In genomic region chr12:25140115-25140514, GRCm38 (mm10) we compare ENCODE assay signal across 23 mouse cellular contexts. TPM values are rescaled to one million over a fixed set of nuclear protein-coding genes. Genes with fewer than 3 reads are reported as not detected.
A peak's percentile ranks its signal among the peaks of the same experiment; 100 is the strongest.
DNase-seq lines count a peak whose midpoint lies in the region; ATAC-seq and TF ChIP-seq lines count a peak whose summit lies in the region.
"Had no signal": no experiment of that assay in that cellular context is flagged by ENCODE, and none has a peak within 500 bp of the region (broad histone marks: within the 10 kb centered on the region; RNA-seq: fewer than 3 reads in every experiment).

No protein-coding gene starts in this region.

- WGBS in intestine, embryonic 15.5 days = 53% methylated on average over 6 of the region's 6 CpGs
- 70% methylated on average over 6 of the region's 6 CpGs for WGBS in kidney, postnatal 0 days
- WGBS in liver, embryonic 11.5 days = 66% methylated on average over 6 of the region's 6 CpGs
- 91% methylated on average over 6 of the region's 6 CpGs for WGBS in forebrain, embryonic 15.5 days

- H3K4me1 ChIP-seq in intestine, embryonic 15.5 days (replicated peaks) = peaks cover 6% of the 10 kb centered on the region
- no peaks in the 10 kb centered on the region for H3K4me1 ChIP-seq in kidney, postnatal 0 days (replicated peaks; ENCODE audit: insufficient read depth, low read length)
- 0 out of 2 replicates have a peak, but pooled peaks cover 2% of the 10 kb centered on the region for H3K4me1 ChIP-seq in liver, embryonic 11.5 days (replicated peaks; ENCODE audit: control insufficient read depth, insufficient read depth, low read length)
- no peaks in the 10 kb centered on the region for H3K4me1 ChIP-seq in forebrain, embryonic 15.5 days
- H3K4me1 ChIP-seq: embryonic facial prominence, embryonic 12.5 days; midbrain, embryonic 15.5 days; stomach, embryonic 15.5 days had no signal

- peak overlapping the region; percentile 36 for H3K4me2 ChIP-seq in intestine, embryonic 15.5 days (replicated peaks)
- no peak overlapping the region for H3K4me2 ChIP-seq in kidney, postnatal 0 days (ENCODE audit: low read length)
- H3K4me2 ChIP-seq in liver, embryonic 11.5 days = peak overlapping the region; percentile 28; the same call in 1 of the 2 replicates
- no peak overlapping the region for H3K4me2 ChIP-seq in forebrain, embryonic 15.5 days (replicated peaks)
- H3K4me2 ChIP-seq: embryonic facial prominence, embryonic 12.5 days; hindbrain, embryonic 14.5 days; midbrain, embryonic 15.5 days; stomach, embryonic 15.5 days had no signal

- no peak overlapping the region for H3K9ac ChIP-seq in intestine, embryonic 15.5 days
- H3K9ac ChIP-seq in kidney, postnatal 0 days (ENCODE audit: low read depth, low read length) = no peak overlapping the region
- no peak overlapping the region for H3K9ac ChIP-seq in liver, embryonic 11.5 days (ENCODE audit: low read depth, low read length)
- no peak overlapping the region for H3K9ac ChIP-seq in forebrain, embryonic 15.5 days (replicated peaks)
- H3K9ac ChIP-seq: embryonic facial prominence, embryonic 12.5 days; hindbrain, embryonic 14.5 days; midbrain, embryonic 15.5 days; stomach, embryonic 15.5 days had no signal

- DNase-seq in kidney, adult 11 months = peak; percentile 80
- peak; percentile 34 for DNase-seq in kidney, postnatal 0 days (ENCODE audit: low spot score)
- no peak for DNase-seq in liver, embryonic 11.5 days (ENCODE audit: low spot score)
- DNase-seq in adipocyte (ENCODE audit: low spot score) = no peak
- no peak for DNase-seq in retina, embryonic 14.5 days (ENCODE audit: low spot score)
- DNase-seq: adrenal gland, postnatal 36 days; cerebellum, adult 2 months; gastrocnemius, postnatal 10 days; layer of hippocampus, postnatal 36 days; left cerebral cortex, postnatal 4 days; lung, adult 2 months; retina, postnatal 1 day; spleen, adult 18-20 months; thymus, postnatal 14 days had no signal

- no peaks in the 10 kb centered on the region for H3K27me3 ChIP-seq in intestine, embryonic 15.5 days (replicated peaks)
- no peaks in the 10 kb centered on the region for H3K27me3 ChIP-seq in kidney, postnatal 0 days (ENCODE audit: insufficient read depth, low read length)
- H3K27me3 ChIP-seq in liver, embryonic 11.5 days (replicated peaks; ENCODE audit: control insufficient read depth, insufficient read depth, low read length) = no peaks in the 10 kb centered on the region; the same call in 1 of the 2 replicates
- H3K27me3 ChIP-seq in forebrain, embryonic 15.5 days = no peaks in the 10 kb centered on the region
- H3K27me3 ChIP-seq: embryonic facial prominence, embryonic 12.5 days; midbrain, embryonic 15.5 days; Patski; stomach, embryonic 15.5 days had no signal

- H3K27ac ChIP-seq in intestine, embryonic 15.5 days = peak overlapping the region; percentile 71
- 0 out of 2 replicates have a peak overlapping the region, but pooled peaks have one; percentile 25 for H3K27ac ChIP-seq in kidney, postnatal 0 days
- H3K27ac ChIP-seq in liver, embryonic 11.5 days (ENCODE audit: low read depth, low read length) = peak overlapping the region; percentile 42; the same call in 1 of the 2 replicates
- H3K27ac ChIP-seq in forebrain, embryonic 15.5 days (replicated peaks) = no peak overlapping the region
- H3K27ac ChIP-seq: embryonic facial prominence, embryonic 12.5 days; hindbrain, embryonic 14.5 days; macrophage; midbrain, embryonic 15.5 days; stomach, embryonic 15.5 days had no signal

- no peaks in the 10 kb centered on the region for H3K36me3 ChIP-seq in intestine, embryonic 15.5 days
- H3K36me3 ChIP-seq in kidney, postnatal 0 days (ENCODE audit: insufficient read depth, low read length) = no peaks in the 10 kb centered on the region
- no peaks in the 10 kb centered on the region for H3K36me3 ChIP-seq in liver, embryonic 11.5 days (ENCODE audit: control insufficient read depth, insufficient read depth, low read length)
- no peaks in the 10 kb centered on the region for H3K36me3 ChIP-seq in forebrain, embryonic 15.5 days
- H3K36me3 ChIP-seq: embryonic facial prominence, embryonic 12.5 days; midbrain, embryonic 15.5 days; stomach, embryonic 15.5 days had no signal

- no peak for TF ChIP-seq CTCF in kidney, postnatal 0 days (IDR thresholded peaks at IDR 0.05; ENCODE audit: low read depth)

- ATAC-seq in intestine, embryonic 15.5 days = peak; percentile 84
- ATAC-seq in kidney, postnatal 0 days (replicated peaks; ENCODE audit: low FRiP score, low read depth) = peak; percentile 63; the same call in 1 of the 2 replicates
- peak; percentile 64 for ATAC-seq in liver, embryonic 11.5 days (replicated peaks; ENCODE audit: low FRiP score)
- no peak for ATAC-seq in megakaryocyte-erythroid progenitor cell, adult 5-6 weeks (replicated peaks; ENCODE audit: low FRiP score, low TSS enrichment, poor library complexity, severe bottlenecking)
- ATAC-seq in forebrain, embryonic 15.5 days (replicated peaks) = no peak
- ATAC-seq: midbrain, embryonic 15.5 days; Patski had no signal

- no peak overlapping the region for H3K4me3 ChIP-seq in intestine, embryonic 15.5 days (replicated peaks)
- no peak overlapping the region for H3K4me3 ChIP-seq in kidney, postnatal 0 days (replicated peaks; ENCODE audit: low read depth, low read length)
- H3K4me3 ChIP-seq in liver, embryonic 11.5 days (ENCODE audit: low read depth, low read length) = no peak overlapping the region; the same call in 1 of the 2 replicates
- no peak overlapping the region for H3K4me3 ChIP-seq in forebrain, embryonic 15.5 days
- H3K4me3 ChIP-seq: embryonic facial prominence, embryonic 12.5 days; midbrain, embryonic 15.5 days; stomach, embryonic 15.5 days had no signal

- no peaks in the 10 kb centered on the region for H3K9me3 ChIP-seq in intestine, embryonic 15.5 days
- H3K9me3 ChIP-seq in kidney, postnatal 0 days (replicated peaks; ENCODE audit: low read length) = no peaks in the 10 kb centered on the region
- H3K9me3 ChIP-seq in liver, embryonic 11.5 days (ENCODE audit: control insufficient read depth, low read length) = no peaks in the 10 kb centered on the region
- no peaks in the 10 kb centered on the region for H3K9me3 ChIP-seq in forebrain, embryonic 15.5 days
- H3K9me3 ChIP-seq: embryonic facial prominence, embryonic 12.5 days; midbrain, embryonic 15.5 days; stomach, embryonic 15.5 days had no signal

RNA-seq across cellular contexts. Expression of gene Id2, which starts 43.2 kb away (rescaled TPM):
- polyA plus RNA-seq in intestine, embryonic 15.5 days (2015; fragmentation: Nextera tagmentation; extraction: Ambion mirVana) = 360 and 449 TPM in 2 replicates
- polyA plus RNA-seq in kidney, postnatal 0 days (2015; fragmentation: Nextera tagmentation; extraction: Ambion mirVana) = 718 and 754 TPM in 2 replicates
- polyA plus RNA-seq in liver, embryonic 11.5 days (2014; fragmentation: Nextera tagmentation; extraction: Ambion mirVana) = 227 and 228 TPM in 2 replicates
- total RNA-seq in megakaryocyte-erythroid progenitor cell, adult 5-6 weeks (2014; fragmentation: Nextera tagmentation) = 7.7 and 25.1 TPM in 2 replicates
- total RNA-seq in megakaryocyte-erythroid progenitor cell, adult 5-6 weeks (2017) = 7.5 and 25.9 TPM in 2 replicates
- 509 and 581 TPM in 2 replicates for polyA plus RNA-seq in forebrain, embryonic 15.5 days (2015; fragmentation: Nextera tagmentation; extraction: Ambion mirVana)

Comparison
In these comparisons a context has a peak if more than half of its experiments do, and no peak if none do; other contexts are left out.
1. ATAC-seq: peak in intestine, embryonic 15.5 days (single experiment), kidney, postnatal 0 days (single experiment) and liver, embryonic 11.5 days (single experiment); none in megakaryocyte-erythroid progenitor cell, adult 5-6 weeks (single experiment) and forebrain, embryonic 15.5 days (single experiment).
2. H3K4me2 ChIP-seq: peak in intestine, embryonic 15.5 days (single experiment) and liver, embryonic 11.5 days (single experiment); none in kidney, postnatal 0 days (single experiment) and forebrain, embryonic 15.5 days (single experiment).
3. DNase-seq: peak in kidney, adult 11 months (single experiment) and kidney, postnatal 0 days (single experiment); none in liver, embryonic 11.5 days (single experiment), adipocyte (single experiment) and retina, embryonic 14.5 days (single experiment).